Mouse (Mus musculus) fibroblast of lung, adult 2 months (primary cell): ENCODE measurements around the gene Hid1.

Source experiments
- DNase-seq: peaks from one replicate; pipeline ENCODE4 v3.0.0-alpha.2; 2011; ENCODE audit warnings: low read depth

Gene Hid1

DNA sequence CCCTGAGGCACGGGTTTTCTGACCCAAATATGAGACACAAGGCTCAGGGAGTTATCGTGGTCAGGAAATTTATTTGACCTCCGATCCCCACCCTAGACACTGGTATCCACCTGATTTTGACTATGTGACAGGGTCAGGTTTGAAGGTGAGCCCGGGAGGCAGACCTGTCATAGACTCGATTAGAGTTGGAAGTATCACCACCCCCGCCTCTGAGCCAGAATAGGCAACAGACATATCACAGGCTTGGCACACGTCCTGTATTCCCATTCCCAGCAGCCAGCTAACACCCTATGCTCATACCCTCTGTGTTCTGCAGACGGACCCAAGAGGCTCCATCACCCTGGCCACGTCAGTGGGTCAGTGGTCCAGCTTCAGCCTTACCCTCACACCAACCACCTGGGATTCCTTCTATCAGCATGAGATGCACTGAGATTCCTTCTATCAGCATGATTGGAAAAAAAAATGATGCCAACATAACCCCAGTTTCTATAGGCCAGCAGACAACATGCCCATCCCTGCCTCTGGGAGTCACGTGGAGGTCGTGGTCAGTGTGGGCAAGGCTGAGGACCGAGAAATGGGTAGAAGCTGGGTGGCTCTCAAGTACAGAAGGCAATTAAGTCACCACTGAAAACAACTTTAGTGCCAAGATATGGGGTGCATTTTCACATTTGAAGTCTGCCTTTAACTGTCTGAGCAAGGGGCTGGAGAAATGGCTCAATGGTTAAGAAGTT lies 7.3 kb upstream of the Hid1 start:
- no peak for DNase-seq

DNA sequence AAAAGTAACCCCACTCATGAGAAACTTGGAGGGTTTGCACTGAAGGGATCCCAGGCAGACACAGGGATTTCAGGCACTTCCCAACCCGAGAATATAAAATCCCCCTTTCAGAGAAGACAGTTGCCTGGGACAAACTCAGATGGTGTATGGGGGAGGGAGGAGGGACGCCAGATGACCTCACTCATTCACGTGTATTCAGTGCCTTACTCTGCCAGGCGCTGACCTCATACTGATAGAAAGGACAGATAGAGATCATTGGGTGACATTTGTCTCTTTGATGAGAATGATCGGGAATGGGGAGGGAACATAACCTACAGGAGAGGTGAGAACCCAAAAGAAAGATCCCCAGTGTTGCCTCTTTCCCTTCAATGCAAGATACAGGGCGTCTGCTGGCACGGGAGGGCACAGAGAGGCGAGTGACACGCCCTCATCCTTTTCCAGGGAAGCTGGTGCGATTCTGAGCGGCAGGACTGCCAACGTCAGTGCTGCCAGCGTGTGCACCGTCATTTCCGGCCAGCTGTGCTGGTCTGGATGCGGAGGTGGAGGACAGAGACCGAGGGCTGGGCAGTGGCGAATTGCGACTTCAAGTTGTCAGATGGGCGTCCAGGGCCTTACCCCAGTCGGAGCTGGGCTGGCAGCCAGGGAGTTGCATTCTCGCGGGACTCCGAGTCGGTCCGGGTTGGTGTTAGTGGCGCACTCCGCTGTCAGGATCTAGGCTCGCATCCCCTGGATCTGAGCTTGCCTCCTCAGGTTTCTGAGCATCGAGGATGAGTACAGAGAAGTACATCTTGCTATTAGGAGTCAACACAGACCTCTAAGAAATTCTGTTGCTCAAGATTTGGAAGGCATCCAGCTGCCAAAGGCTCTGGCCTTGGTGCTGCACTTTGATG lies 6.5 kb upstream of the Hid1 start:
- no peak for DNase-seq

DNA sequence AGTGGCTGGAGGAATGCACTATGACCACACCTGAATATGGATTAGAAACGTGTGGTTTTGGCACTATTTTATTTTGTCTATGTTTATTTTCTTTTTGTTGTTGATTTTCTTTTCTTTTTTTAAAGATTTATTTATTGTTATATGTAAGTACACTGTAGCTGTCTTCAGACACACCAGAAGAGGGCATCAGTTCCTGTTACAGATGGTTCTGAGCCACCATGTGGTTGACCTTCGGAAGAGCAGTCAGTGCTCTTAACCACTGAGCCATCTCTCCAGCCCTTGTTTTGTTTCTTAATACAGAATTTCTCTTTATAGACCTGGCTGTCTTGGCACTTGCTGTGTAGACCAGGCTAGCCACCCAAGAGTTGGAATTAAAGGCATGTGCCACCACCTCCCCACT lies 5.2 kb upstream of the Hid1 start:
- no peak for DNase-seq

DNA sequence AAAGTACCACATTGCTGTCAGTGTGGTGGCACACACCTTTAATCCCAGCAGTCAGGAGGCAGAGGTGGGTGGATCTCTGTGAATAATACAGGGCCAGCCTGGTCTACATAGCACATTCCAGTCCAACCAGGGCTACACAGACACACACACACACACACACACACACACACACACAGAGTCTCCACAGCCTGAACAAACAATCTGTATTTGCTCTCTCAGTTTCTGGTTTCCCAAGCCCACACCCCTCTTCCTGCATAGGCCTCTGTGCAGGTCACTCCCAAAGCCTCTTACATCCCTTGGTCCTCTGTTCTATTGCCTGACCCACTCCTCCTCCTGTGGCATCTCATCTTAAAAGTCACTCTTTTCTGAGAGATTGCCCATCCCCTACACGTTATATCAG lies 4.5 kb upstream of the Hid1 start:
- DNase-seq = no peak

DNA sequence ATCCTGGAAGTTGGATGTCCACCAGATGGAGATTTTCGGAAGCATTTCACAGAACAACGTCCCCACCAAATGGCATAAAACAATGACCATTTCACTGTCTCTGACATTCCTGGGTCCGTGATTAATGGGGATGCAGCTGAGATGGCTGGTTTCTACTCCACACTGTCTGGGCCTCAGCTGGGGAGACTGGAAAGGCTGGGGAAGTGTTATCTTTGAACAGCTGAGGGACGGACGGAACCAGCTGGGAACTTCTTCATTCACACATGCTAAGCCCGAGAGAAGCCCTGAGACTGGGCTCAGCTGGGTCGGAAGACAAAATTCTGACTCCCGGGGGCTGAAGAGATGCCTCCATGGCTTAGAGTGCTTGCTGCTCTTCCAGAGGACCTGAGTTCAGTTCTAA lies 3.8 kb upstream of the Hid1 start:
- DNase-seq = no peak

DNA sequence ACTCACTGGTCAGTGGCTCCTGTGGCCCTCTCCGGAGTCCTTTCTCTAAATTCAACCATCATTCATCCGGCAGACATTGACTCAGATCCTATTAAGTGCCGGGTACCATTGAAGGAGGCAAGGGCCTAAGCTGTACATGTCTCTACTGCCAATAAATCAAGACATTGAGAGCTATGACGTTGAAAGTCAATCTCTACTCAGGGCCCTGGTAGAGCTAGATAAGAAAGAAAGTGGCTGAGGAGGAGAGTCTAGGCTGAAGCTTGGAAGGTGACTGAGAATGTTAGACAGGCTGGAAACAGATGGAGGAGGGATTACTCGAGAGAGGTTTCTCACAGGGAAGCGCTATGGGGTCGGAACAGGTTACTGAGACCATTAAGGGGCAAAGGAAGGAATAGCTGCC lies 2.8 kb upstream of the Hid1 start:
- DNase-seq = no peak

DNA sequence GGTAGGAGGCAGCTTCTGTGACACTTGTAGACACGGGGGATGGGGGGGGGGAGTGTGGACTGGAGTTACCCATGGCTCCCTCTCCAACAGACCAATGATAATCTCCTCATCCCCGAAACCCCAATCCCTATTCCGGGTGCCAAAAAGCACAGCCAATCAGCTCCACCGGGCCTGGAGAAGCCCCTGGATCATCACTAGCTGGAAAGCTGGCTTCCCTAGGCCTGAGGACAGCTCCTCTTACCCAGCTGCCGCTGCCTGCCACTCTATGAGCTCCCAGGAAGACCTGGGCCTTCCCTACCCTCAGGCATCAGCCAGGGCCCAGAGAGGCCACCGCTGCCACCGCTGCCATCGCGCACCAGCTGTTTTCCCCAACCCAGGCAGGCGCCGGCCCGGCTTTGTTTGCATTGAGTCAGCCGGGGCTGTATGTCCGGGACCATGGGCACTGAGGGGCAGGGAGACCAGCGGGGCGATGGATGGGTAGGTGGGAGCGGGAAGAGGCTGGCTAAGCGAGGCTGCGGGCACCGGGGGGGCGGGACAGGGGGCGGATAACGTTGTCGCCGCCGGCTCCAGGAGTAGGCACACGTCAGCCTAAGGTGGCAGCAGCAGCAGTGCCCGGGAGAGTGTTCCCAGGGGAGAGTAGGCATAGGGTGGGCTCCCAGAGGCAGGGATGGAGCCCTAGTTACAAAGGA lies 706 bp downstream of the Hid1 start:
- DNase-seq = no peak

DNA sequence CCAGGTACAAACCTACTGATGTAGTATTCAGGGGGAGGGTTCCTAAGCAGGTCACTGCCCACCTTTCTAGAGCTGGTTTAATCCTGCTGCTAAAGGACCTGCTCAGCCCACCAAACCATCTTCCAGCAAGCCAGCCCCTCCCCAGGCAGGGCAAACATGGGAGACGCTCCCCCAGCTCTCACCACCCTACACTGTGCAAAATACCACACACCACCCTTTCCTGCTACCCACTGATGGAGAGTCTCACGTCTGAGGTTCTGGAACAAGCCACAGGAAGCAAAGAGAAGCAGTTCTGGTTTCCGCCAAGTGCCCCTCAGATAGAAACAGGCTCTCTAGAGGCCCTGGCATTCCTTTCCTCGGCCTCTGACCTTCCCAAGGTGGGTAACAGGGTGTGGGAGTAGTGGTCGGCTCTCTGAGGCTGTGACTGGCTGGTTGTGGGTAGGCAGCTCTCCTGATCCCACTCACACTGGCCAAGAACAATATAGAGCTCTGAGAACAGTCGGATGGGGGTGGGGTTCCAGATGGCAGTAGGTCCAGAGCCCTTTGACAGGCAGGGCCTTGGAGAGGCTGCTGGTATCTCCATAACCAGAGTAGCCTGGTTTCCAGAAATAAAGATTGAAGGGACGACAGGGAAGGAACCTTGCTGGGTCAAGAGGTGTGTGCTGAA lies 1.4 kb downstream of the Hid1 start:
- no peak for DNase-seq

DNA sequence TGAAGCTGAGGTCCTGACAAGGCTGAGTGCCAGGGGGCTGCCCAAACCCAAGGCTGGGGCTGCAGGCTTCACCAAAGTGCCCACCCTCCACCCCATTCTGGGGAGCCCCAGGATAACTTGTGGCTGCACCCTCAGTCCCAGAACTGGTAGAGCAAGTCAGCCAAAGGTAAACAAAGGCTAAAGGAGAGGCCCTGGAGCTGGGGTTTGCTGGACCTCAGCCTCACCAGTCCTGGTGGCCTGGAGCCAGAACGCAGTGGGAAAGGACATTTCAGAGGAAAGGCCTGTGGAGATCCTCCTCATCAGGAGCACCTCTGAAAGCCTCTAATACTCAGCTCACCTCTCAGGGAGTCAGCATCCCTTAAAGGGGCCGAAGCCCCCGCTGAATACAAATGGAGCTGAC lies 3.4 kb downstream of the Hid1 start:
- no peak for DNase-seq

DNA sequence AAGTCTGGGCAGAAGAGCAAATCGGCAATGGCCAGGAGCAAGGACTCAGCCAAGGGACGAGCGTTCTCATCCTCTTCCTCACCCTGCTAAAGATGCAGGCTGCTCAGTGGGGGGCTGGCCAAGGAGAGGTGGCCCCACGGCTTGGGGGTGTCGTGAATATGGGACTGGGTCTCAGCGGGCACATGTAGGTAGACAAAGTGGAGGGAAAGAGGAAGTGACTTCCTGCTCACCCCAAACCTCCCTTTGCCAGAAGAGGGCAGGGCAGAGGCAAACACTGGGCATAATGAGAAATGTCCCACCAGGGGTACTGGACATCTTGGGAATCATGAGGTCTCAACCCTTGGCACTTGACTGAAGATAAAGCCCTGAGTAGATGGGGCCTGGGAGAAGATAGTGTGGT lies 7.8 kb downstream of the Hid1 start:
- no peak for DNase-seq

DNA sequence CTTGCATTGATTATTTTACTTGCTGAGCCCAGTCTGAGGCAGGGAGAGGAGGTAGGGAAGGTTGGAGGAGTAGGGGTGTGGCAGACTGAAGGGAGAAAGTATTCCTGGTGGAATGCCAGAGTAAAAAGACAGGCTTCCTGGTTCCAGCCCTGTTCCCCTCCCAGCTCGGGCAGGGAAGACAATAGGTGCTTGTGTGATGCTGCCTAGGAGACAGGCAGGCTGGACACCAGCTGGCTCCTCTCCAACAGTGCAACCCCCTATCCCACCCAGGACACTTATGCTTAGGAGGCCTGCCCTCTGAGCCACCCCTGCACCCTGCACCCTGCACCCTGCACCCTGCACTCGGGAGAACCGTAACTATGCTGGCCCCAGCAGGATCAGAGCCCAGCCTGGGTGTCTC lies 8.3 kb downstream of the Hid1 start:
- no peak for DNase-seq

DNA sequence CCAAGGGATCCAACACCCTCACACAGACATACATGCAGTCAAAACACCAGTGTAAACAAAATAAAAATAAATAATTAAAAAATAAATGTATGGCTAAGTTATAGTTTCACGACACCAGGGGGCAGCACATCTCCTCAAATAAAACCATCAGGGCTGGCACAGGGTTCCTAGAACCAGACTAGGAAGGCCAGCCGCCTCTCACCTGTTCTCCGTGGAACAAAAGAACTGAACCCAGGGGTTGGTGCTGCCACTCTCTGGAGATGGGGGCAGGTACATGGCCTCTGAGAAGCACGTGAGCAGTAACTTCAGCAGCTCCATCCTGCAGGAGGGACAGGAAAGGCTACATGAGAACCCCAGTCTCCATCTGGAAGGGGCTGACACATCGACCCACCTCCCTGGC lies 9.1 kb downstream of the Hid1 start:
- DNase-seq = no peak

DNA sequence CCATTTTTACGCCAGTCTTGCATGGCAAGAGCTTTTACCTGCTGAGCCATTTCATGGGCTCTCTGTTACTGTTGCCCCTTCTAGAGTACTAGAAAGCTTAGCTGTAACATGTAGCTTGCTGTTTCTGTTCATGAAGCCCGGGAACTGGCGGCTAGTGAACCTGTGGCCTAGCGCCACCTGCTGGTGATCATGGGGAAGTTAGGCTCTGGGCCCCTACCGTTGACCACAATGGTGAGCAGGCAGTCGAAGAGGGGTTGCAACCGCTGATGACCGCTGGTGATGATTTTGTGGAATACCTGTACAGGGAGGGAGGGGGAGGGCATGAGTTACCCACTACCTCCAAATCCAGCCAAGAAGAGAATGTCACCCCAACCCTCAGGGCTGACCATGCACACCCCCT lies 13.4 kb downstream of the Hid1 start:
- DNase-seq = no peak

DNA sequence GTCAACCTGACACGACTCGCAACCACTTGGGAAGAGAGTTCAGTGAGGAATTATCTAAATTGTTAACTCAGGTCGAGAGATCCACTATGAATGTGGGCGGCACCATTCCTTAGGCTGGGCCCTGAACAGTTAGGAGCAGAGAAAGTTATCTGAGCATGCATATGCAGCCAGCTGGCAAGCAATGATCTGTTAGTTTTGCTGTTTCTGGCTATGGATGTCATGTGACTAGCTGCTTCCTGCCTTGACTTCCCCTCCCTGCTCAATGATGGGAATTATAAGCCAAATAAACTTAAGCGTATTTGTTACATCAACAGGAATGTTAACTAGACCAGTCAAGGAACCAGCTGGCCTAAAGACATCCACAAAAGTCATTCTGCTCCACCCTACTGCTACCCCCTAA lies 14.2 kb downstream of the Hid1 start:
- no peak for DNase-seq

DNA sequence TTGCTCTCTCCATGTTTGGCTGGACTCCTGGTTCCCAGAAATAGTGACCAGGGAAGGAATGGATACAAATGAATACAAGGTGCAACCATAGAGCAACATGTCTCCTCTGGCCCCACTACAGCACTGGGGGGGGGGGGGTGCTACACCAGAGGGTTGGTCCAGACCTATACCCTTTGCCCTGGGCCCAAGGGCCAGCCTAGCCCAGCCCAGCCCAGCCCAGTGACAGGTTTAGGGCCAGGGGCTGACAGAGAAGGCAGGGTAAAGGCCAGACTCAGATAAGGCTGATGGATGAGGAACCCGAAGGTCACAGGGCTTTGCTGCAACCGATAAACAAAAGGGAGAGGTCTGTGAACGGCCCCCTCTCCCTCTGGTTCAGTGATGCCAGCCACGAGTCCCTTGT lies 17.6 kb downstream of the Hid1 start:
- no peak for DNase-seq

DNA sequence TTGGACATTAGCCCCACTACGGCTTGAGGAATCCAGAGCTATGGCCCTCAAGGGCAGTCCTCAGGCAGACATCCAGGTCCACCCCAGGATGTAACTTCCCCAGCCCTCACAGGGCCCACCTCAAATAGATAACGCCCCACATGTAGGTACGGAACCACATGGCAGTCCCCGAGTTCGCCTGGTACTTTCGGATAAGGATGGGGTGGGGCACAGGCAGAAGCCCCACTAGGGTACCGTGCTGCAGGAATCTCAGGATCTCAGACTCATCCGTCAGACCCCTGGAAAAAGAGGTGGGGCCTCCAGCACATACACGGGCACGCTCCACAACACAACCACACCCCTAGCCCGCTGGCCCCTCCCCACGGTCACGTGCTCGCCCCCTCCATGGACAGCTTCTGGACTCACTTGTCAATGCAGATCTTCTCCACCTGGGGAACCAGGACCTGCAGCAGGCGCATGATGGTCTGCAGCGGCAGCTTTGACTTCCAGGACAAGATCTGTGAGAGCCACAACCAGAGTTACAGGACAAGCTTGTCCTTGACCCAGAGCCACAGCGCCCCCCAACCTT lies 18.8 kb downstream of the Hid1 start:
- no peak for DNase-seq

DNA sequence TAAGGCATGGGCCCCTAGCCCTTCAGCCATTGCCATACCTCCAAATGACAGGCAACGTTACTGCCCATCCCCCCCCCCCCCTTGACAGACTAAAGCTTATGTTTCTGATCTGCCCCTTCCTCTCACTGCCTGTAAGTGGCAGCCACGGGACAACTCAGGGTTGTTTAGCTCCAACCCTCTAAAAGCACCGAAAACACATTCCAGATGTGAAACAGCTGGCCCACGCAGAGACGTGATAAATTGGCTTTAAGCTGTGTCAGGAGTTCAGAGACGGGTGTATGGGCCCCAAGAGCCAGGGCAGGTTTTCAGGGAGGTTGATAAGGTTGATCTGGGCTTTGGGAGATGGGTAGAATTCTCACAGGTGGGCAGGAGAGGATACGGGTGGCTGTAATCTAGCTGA lies 22.0 kb downstream of the Hid1 start:
- DNase-seq = no peak

DNA sequence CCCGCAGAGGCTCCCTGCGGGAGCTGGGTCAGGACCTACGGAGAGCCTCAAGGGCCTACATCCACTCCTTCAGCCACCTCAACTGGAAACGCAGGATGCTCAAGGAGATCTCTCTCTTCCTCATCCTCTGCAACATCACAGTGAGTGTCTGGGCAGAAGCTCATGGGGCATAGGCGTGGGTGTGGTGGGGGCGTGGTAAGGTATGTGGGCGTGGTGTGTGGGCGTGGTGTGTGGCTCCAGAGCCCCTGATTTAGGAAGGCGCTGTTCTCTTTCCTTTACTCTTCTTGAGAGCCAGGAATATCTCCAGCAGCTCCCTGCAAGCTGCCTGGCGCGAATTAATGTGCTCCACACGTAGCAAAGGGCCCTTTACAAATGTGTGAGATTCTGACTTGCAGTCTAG lies 22.6 kb downstream of the Hid1 start:
- no peak for DNase-seq

DNA sequence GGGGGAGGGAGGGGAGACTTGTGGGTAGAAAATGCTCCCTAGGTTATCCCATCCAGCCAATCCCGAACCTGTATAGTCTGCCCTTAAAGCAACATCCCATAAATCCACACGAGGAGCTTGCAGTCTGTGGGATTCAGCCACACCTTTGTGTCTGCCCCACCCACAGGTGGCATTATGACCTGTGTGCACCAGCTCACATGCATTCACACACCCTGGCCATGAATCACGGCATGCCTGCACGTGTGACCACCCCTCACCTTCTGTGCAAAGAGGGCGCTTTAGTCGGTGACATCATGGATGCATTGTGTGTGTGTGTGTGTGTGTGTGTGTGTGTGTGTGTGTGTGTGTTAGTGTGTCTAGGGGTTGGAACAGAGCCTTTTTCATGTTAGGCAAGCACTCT lies 25.7 kb downstream of the Hid1 start:
- DNase-seq = no peak

DNA sequence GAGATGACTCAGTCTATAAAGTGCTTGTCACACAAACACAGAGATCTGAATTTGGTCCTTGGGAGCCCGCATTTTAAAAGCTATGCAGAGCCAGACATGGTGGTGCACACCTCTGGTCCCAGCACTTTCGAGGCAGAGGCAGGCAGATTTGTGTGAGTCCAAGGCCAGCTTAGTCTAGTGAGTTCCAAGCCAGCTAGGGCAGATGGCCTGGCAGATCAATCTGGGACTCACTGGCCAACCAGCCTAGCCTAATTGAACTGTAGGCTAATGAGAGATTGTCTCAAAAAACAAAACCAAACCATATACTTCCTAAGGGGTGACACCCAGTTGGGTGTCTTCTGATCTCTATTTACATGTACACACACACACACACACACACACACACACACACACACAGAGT lies 26.3 kb downstream of the Hid1 start:
- DNase-seq = no peak

DNA sequence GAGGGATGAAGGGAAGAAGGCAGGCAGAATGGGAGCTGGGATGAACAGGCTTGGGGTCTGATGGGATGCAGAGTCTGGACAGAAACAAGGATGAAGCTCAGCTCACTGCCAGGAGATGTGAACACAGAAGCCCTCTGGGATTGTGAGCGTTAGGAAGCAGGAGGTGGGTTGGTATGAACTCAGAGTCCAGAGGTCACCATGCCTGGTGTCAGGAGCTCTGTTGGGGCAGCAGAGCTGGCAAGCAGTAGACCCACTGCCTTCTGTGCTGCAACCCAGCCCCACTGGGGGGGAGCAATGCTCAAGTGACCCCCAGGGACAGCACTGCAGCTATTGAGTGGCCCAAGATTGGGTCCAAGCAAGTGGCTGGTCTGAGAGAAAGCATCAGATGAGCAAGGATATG lies 29.7 kb downstream of the Hid1 start:
- DNase-seq = no peak

DNA sequence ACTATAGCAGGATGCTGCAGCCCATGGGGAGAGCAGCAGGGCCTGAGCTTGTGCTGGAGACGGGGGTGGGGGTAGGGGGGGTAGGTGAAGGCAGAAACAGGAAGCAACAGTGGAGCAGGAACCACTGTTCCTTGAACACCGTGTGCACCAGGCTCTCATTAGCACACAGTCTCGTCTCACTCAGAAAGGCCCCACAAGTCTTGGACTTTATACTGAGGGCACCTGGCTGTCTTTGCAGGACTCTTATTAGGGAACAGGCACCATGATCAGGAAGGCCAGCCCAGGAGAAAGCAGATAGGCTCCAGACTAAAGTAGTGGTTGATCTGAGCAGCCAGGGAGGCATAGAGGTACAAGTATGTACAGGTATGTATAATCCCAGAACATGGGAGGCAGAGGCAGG lies 30.2 kb downstream of the Hid1 start:
- DNase-seq = no peak
